Mouse (Mus musculus) intestine, postnatal 0 days (tissue): ENCODE results near the gene Fam110a. TPM values are rescaled to one million over a fixed set of nuclear protein-coding genes. Genes with fewer than 3 reads are reported as not detected.
"Not testable (repeated sequence)": the region's sequence is repeated elsewhere in the genome, so short reads cannot be mapped to it uniquely, and the experiment has no call there.

Source experiments
- ATAC-seq: fragments of 200-750 bp; cut with Nextera tagmentation; 2 replicates; pipeline ENCODE4 v1.8.0; 2017; ENCODE audit warnings: mild to moderate bottlenecking, moderate TSS enrichment, moderate library complexity
- H3K27ac ChIP-seq: fragments of 300-500 bp; sonication (generic); 2 replicates; pipeline ENCODE4 v1.5.1; 2014; ENCODE audit warnings: mild to moderate bottlenecking, low read depth, low read length, moderate library complexity
- H3K27me3 ChIP-seq: fragments of 300-500 bp; sonication (generic); replicated peaks from 2 replicates; pipeline ENCODE4 v1.6.1; 2014; ENCODE audit warnings: low read length, mixed read lengths; ENCODE audit not compliant: control insufficient read depth, insufficient read depth
- H3K36me3 ChIP-seq: fragments of 300-500 bp; sonication (generic); 2 replicates; pipeline ENCODE4 v1.6.1; 2014; ENCODE audit warnings: mild to moderate bottlenecking, moderate library complexity; ENCODE audit not compliant: control insufficient read depth, insufficient read depth
- H3K4me1 ChIP-seq: fragments of 300-500 bp; sonication (generic); replicated peaks from 2 replicates; pipeline ENCODE4 v1.6.1; 2014; ENCODE audit warnings: antibody characterized with exemption, low read length, mixed read lengths; ENCODE audit not compliant: control insufficient read depth, insufficient read depth
- H3K4me2 ChIP-seq: fragments of 300-500 bp; sonication (generic); replicated peaks from 2 replicates; pipeline ENCODE4 v1.6.1; 2014; ENCODE audit warnings: low read depth, mild to moderate bottlenecking, moderate library complexity
- H3K4me3 ChIP-seq: fragments of 300-500 bp; sonication (generic); 2 replicates; pipeline ENCODE4 v1.5.1; 2014; ENCODE audit warnings: low read depth, low read length
- H3K9ac ChIP-seq: fragments of 300-500 bp; sonication (generic); 2 replicates; pipeline ENCODE4 v1.6.1; 2014; ENCODE audit warnings: mild to moderate bottlenecking, low read depth, low read length
- H3K9me3 ChIP-seq: fragments of 300-500 bp; sonication (generic); 2 replicates; pipeline ENCODE4 v1.6.1; 2016; ENCODE audit warnings: mixed run types; ENCODE audit not compliant: control insufficient read depth
- CTCF ChIP-seq: sonication (generic); IDR thresholded peaks from 2 replicates; pipeline ENCODE4 v1.5.1; 2016; ENCODE audit warnings: low read depth, mild to moderate bottlenecking, control low read depth, antibody characterized with exemption, moderate library complexity
- WGBS: fragments of 180-500 bp; shearing (Covaris S2); extraction: QIAGEN DNeasy Blood & Tissue Kit; methylation state at CpG from one replicate; pipeline ENCODE4 v1.1.7; 2014; 5-methylcytosine and 5-hydroxymethylcytosine counted together
- polyA plus RNA-seq: library from polyadenylated mRNA; unstranded; fragments of >200 nt; fragmentation: Nextera tagmentation; extraction: Ambion mirVana; gene quantifications from 2 replicates; pipeline ENCODE4 v1.2.1, GENCODE M21; 2015

Fam110a gene
- polyA plus RNA-seq, 1 experiment from 2014 or later = 14.5 TPM

- no peak for ATAC-seq
- H3K27ac ChIP-seq = no peak overlapping the region
- no peak overlapping the region for H3K9ac ChIP-seq
- no peak overlapping the region for H3K4me2 ChIP-seq
- H3K4me1 ChIP-seq = 0 out of 2 replicates have a peak, but pooled peaks cover 4% of the 10 kb centered on the region
- 78% methylated on average over 4 of the region's 4 CpGs for WGBS
- TF ChIP-seq CTCF = no peak
- no peak overlapping the region for H3K4me3 ChIP-seq
- H3K36me3 ChIP-seq = no peaks in the 10 kb centered on the region
- H3K9me3 ChIP-seq = no peaks in the 10 kb centered on the region
- H3K27me3 ChIP-seq = peaks cover 4% of the 10 kb centered on the region; the same call in 1 of the 2 replicates
Measured at GRCm38 (mm10) chr2:151998932-151999331, 18.9 kb upstream of the Fam110a start.

- WGBS = 75% methylated on average over 9 of the region's 9 CpGs
- TF ChIP-seq CTCF = no peak
- H3K4me3 ChIP-seq = no peak overlapping the region
- no peaks in the 10 kb centered on the region for H3K9me3 ChIP-seq
- H3K27ac ChIP-seq = no peak overlapping the region
- peaks cover 4% of the 10 kb centered on the region; the same call in 1 of the 2 replicates for H3K27me3 ChIP-seq
- no peak for ATAC-seq
- 0 out of 2 replicates have a peak, but pooled peaks cover 4% of the 10 kb centered on the region for H3K4me1 ChIP-seq
- H3K36me3 ChIP-seq = no peaks in the 10 kb centered on the region
- H3K4me2 ChIP-seq = no peak overlapping the region
- H3K9ac ChIP-seq = no peak overlapping the region
Measured at GRCm38 (mm10) chr2:151998505-151998899, 18.5 kb upstream of the Fam110a start.

- H3K4me3 ChIP-seq = no peak overlapping the region
- no peak overlapping the region for H3K9ac ChIP-seq
- H3K4me2 ChIP-seq = no peak overlapping the region; the same call in 1 of the 2 replicates
- H3K4me1 ChIP-seq = 0 out of 2 replicates have a peak, but pooled peaks cover 4% of the 10 kb centered on the region
- 47% methylated on average over 8 of the region's 8 CpGs for WGBS
- ATAC-seq = no peak
- peaks cover 4% of the 10 kb centered on the region; the same call in 1 of the 2 replicates for H3K27me3 ChIP-seq
- TF ChIP-seq CTCF = no peak
- H3K27ac ChIP-seq = no peak overlapping the region
- no peaks in the 10 kb centered on the region for H3K9me3 ChIP-seq
- H3K36me3 ChIP-seq = no peaks in the 10 kb centered on the region
Measured at GRCm38 (mm10) chr2:151997776-151998504, 17.9 kb upstream of the Fam110a start.

- peak overlapping the region; percentile 74 for H3K4me2 ChIP-seq
- not testable (repeated sequence) for H3K27me3 ChIP-seq, H3K36me3 ChIP-seq, H3K27ac ChIP-seq, H3K4me1 ChIP-seq, H3K9ac ChIP-seq, H3K4me3 ChIP-seq, H3K9me3 ChIP-seq
- 25% methylated on average over 2 of the region's 2 CpGs for WGBS
- peak; percentile 18; the same call in 1 of the 2 replicates for ATAC-seq
Measured at GRCm38 (mm10) chr2:151997190-151997575, 17.2 kb upstream of the Fam110a start.

DNA sequence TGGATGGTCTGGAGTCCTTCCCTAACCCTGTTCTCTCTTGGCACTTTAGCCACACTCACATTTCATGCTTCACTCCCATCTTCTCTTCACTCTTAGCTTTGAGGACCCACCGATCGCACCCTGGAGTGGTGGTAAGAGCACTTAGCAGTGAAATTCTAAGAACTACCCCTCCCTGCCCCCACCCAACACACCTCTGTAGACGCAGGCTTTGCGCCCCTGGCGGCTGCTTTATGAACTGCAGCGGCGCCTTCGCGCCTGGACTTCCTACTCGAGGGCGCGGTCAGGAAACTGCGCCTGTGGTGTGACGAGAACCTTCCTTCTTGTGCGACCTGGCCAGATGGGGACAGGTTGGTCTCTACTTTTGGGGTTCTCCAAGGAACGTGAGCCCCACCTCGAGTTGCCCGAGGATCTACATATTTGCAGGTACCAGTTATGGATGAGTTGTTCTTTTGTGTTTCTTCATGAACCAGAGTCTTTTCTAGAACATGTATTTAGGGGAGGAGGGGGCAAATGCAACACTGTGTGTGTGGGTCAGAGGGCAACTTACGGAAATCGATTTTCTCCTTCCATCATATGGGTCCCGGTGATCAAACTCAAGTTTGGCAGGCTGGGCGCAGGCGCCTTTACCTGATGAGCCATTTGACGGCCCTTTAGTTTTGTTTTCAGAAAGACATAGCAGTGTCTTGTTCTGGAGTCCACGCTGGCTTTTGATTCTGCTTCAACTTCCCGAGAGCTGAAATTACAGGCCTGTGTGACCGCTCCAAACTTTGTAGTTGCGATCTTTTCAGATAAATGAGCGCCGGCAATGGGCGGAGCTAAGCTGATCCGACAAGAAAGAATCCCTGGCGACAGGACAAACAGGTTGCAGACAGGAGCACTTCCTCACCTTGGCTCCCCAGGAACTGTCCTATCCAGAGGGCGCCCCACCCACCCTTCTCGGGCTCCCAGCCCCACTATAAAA, 16.5 kb upstream of the Fam110a start, which contains the start of gene Slc52a3:
TSS of gene Slc52a3 (plus strand) at position 283 of the 961 bp plus-strand sequence.
- peaks cover 4% of the 10 kb centered on the region; the same call in 1 of the 2 replicates for H3K27me3 ChIP-seq
- 0 out of 2 replicates have a peak, but pooled peaks cover 4% of the 10 kb centered on the region for H3K4me1 ChIP-seq
- peak within 1 kb of the TSS; percentile 74 for H3K4me2 ChIP-seq
- peak within 1 kb of the TSS; percentile 15; the same call in 1 of the 2 replicates for H3K27ac ChIP-seq
- peak within 1 kb of the TSS; percentile 26; the same call in 1 of the 2 replicates for H3K9ac ChIP-seq
- ATAC-seq = peak; percentile 76
- TF ChIP-seq CTCF = peak; percentile 95
- no peaks in the 10 kb centered on the region for H3K9me3 ChIP-seq
- no peaks in the 10 kb centered on the region for H3K36me3 ChIP-seq
- H3K4me3 ChIP-seq = peak within 1 kb of the TSS; percentile 43
- WGBS = 5% methylated on average over 35 of the region's 35 CpGs
